Mouse (Mus musculus) kidney, adult 2 months (tissue): ENCODE data around the gene Ulk4. TPM values are rescaled to one million over a fixed set of nuclear protein-coding genes. Genes with fewer than 3 reads are reported as not detected.
A peak's percentile ranks its signal among the peaks of the same experiment; 100 is the strongest.
"Not testable (repeated sequence)": the region's sequence is repeated elsewhere in the genome, so short reads cannot be mapped to it uniquely, and the experiment has no call there.

Source experiments
- DNase-seq: peaks from one replicate; pipeline ENCODE4 v3.0.0; 2021
- H3K27ac ChIP-seq: fragments of 200-500 bp; 2 replicates; pipeline ENCODE4 v1.5.1; 2012; ENCODE audit warnings: low read depth, low read length, control low read depth, inconsistent platforms; ENCODE audit not compliant: insufficient read depth
- H3K27me3 ChIP-seq: fragments of 200-500 bp; replicated peaks from 2 replicates; pipeline ENCODE4 v1.6.1; 2012; ENCODE audit warnings: mild to moderate bottlenecking, moderate library complexity, low read length, inconsistent platforms; ENCODE audit not compliant: control insufficient read depth, insufficient read depth
- H3K36me3 ChIP-seq: fragments of 200-500 bp; 2 replicates; pipeline ENCODE4 v1.6.1; 2012; ENCODE audit warnings: mild to moderate bottlenecking, moderate library complexity, low read length, inconsistent platforms; ENCODE audit not compliant: control insufficient read depth, insufficient read depth
- H3K4me1 ChIP-seq: fragments of 200-500 bp; 2 replicates; pipeline ENCODE4 v1.6.1; 2011; ENCODE audit warnings: low read length; ENCODE audit not compliant: control insufficient read depth, insufficient read depth
- H3K4me3 ChIP-seq: fragments of 200-500 bp; 2 replicates; pipeline ENCODE4 v1.5.1; 2011; ENCODE audit warnings: mild to moderate bottlenecking, low read depth, low read length, control low read depth; ENCODE audit not compliant: insufficient read depth
- CTCF ChIP-seq: fragments of 200-500 bp; conservative IDR thresholded peaks from 2 replicates; pipeline ENCODE4 v1.5.1; 2011; ENCODE audit warnings: low read depth, mild to moderate bottlenecking, control low read depth, low read length, moderate library complexity, mixed read lengths; ENCODE audit not compliant: insufficient read depth, insufficient read length
- POLR2A ChIP-seq: fragments of 200-500 bp; IDR thresholded peaks from one replicate; pipeline ENCODE4 v1.6.1; 2011; ENCODE audit warnings: low read depth, low read length, control low read depth
- WGBS: fragments of 180-500 bp; shearing (Covaris S2); methylation state at CpG from one replicate; pipeline ENCODE4 v1.1.7; 2018; 5-methylcytosine and 5-hydroxymethylcytosine counted together
- polyA plus RNA-seq: library from polyadenylated mRNA; depleted of rRNA; stranded (reverse); fragments of >200 nt; gene quantifications from 2 replicates; pipeline ENCODE4 v1.2.3, GENCODE M21; 2012

The Ulk4 gene
- polyA plus RNA-seq, 1 experiment: 1.9 TPM

GRCm38 (mm10) chr9:121247956-121248775, 28.8 kb downstream of the Ulk4 start:
- WGBS: 59% methylated on average over 12 of the region's 12 CpGs
- Histone ChIP-seq H3K27me3 (no peaks in the 10 kb centered on the region), H3K4me3 (no peak overlapping the region), H3K27ac (no peak overlapping the region), H3K4me1 (no peaks in the 10 kb centered on the region), H3K36me3 (no peaks in the 10 kb centered on the region)
- TF ChIP-seq CTCF (peak; percentile 82), POLR2A (no peak)
- DNase-seq: peak; percentile 86

GRCm38 (mm10) chr9:121247047-121247446, 29.9 kb downstream of the Ulk4 start:
- Histone ChIP-seq H3K27ac (no peak overlapping the region), H3K36me3 (no peaks in the 10 kb centered on the region), H3K27me3 (no peaks in the 10 kb centered on the region), H3K4me1 (no peaks in the 10 kb centered on the region), H3K4me3 (no peak overlapping the region)
- 86% methylated on average over 6 of the region's 6 CpGs for WGBS
- DNase-seq: peak; percentile 0
- TF ChIP-seq POLR2A (no peak), CTCF (no peak)

GRCm38 (mm10) chr9:121242331-121242730, 34.7 kb downstream of the Ulk4 start:
- Histone ChIP-seq H3K4me1 (no peaks in the 10 kb centered on the region), H3K4me3 (no peak overlapping the region), H3K27me3 (no peaks in the 10 kb centered on the region), H3K36me3 (no peaks in the 10 kb centered on the region), H3K27ac (no peak overlapping the region)
- DNase-seq: peak; percentile 0
- WGBS: 89% methylated on average over 6 of the region's 6 CpGs
- TF ChIP-seq POLR2A: no peak
- no peak for TF ChIP-seq CTCF

- Histone ChIP-seq H3K4me1 (no peaks in the 10 kb centered on the region), H3K4me3 (no peak overlapping the region), H3K27me3 (no peaks in the 10 kb centered on the region), H3K27ac (no peak overlapping the region), H3K36me3 (no peaks in the 10 kb centered on the region)
- TF ChIP-seq CTCF (no peak), POLR2A (no peak)
- WGBS: 30% methylated on average over 5 of the region's 5 CpGs
- peak; percentile 22 for DNase-seq
These were observed 35.2 kb downstream of the Ulk4 start for GRCm38 (mm10) chr9:121241806-121242205.

DNA sequence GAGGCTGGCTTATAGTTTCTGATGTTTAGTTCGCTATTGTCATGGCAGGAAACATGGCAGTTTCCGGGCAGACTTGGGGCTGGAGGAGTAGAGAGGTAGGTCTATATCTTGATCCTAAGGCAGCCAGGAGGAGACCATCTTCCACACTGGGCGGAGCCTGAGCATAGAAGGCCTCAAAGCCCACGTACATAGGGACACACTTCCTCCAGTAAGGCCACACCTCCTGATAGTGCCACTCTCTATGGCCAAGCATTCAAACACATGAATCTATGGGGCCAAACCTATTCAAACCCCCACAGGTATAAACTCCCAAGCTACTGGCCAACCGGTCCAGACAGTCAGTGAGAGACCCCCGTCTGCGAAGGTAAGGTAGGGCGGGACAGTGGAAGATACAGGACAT, 35.6 kb downstream of the Ulk4 start:
- H3K27ac ChIP-seq: no peak overlapping the region
- H3K4me1 ChIP-seq: no peaks in the 10 kb centered on the region
- H3K4me3 ChIP-seq: no peak overlapping the region
- 81% methylated on average over 8 of the region's 8 CpGs for WGBS
- no peaks in the 10 kb centered on the region for H3K27me3 ChIP-seq
- TF ChIP-seq CTCF (no peak), POLR2A (no peak)
- H3K36me3 ChIP-seq: no peaks in the 10 kb centered on the region
- peak; percentile 0 for DNase-seq

- WGBS: 43% methylated on average over 5 of the region's 5 CpGs
- peak; percentile 60 for TF ChIP-seq CTCF
- DNase-seq: peak; percentile 67
- H3K4me3 ChIP-seq, H3K36me3 ChIP-seq, H3K27me3 ChIP-seq, H3K27ac ChIP-seq, H3K4me1 ChIP-seq: not testable (repeated sequence)
These were observed 36.8 kb downstream of the Ulk4 start for GRCm38 (mm10) chr9:121240242-121240641.

DNA sequence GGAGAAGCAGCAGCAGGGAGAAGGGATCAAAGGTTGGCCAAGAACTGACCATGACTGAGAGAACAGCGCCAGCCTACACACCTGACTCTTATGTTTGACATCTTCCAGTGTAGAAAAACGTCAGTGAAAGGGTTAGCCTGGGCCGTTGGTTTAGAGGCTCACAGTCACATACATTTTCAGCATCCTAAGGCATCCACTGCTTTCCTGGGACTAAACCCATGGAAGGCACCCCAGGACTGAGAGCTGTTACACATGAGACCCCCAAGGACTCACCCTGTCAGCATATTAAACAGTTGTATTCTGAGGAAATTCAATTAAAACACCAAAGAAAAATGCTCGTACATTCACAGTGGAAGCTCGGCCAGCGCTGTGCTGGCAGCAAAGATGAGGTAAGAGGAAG, 37.4 kb downstream of the Ulk4 start:
- WGBS: 81% methylated on average over 6 of the region's 6 CpGs
- no peak overlapping the region for H3K27ac ChIP-seq
- H3K4me1 ChIP-seq: no peaks in the 10 kb centered on the region
- H3K4me3 ChIP-seq: no peak overlapping the region
- TF ChIP-seq CTCF: no peak
- no peak for TF ChIP-seq POLR2A
- H3K27me3 ChIP-seq: no peaks in the 10 kb centered on the region
- no peaks in the 10 kb centered on the region for H3K36me3 ChIP-seq
- DNase-seq: peak; percentile 0
